Mouse (Mus musculus) cerebellum, postnatal 10 days (tissue): ENCODE data around the gene Camk2b.
"Not testable (repeated sequence)": the region's sequence is repeated elsewhere in the genome, so short reads cannot be mapped to it uniquely, and the experiment has no call there.

Experiments used
- DNase-seq, 2 experiments: peaks; one replicate each; pipeline ENCODE4 v3.0.0; 2021; ENCODE audit warnings: mixed read lengths in 2 of 2

The Camk2b gene

GRCm38 (mm10) chr11:5942966-5943365 lies 123.2 kb downstream of the Camk2b start:
- no peak for DNase-seq

- not testable (repeated sequence) for DNase-seq
Observed at GRCm38 (mm10) chr11:5934531-5934930, 131.6 kb downstream of the Camk2b start.

- DNase-seq, result peak; percentile 59 to 67
Observed at GRCm38 (mm10) chr11:5931947-5932346, 134.2 kb downstream of the Camk2b start.

GRCm38 (mm10) chr11:5930578-5930977 lies 135.6 kb downstream of the Camk2b start:
- DNase-seq, result no peak

GRCm38 (mm10) chr11:5926696-5927220 lies 139.4 kb downstream of the Camk2b start:
- DNase-seq, result no peak

- no peak for DNase-seq
Observed at GRCm38 (mm10) chr11:5924699-5925098, 141.5 kb downstream of the Camk2b start.

GRCm38 (mm10) chr11:5920323-5920960 lies 145.7 kb downstream of the Camk2b start:
- DNase-seq, result peak; percentile 26 to 42
